7 mouse cellular contexts compared by ENCODE assay signal in genomic region chr4:55651051-55651763, GRCm38 (mm10).
A peak's percentile ranks its signal among the peaks of the same experiment; 100 is the strongest.
DNase-seq lines count a peak whose midpoint lies in the region; ATAC-seq and TF ChIP-seq lines count a peak whose summit lies in the region.

No protein-coding gene starts in this region.

- peak overlapping the region; percentile 59 for H3K4me3 ChIP-seq in brown adipose tissue, adult 24 weeks (ENCODE audit: insufficient read depth, low read depth, low read length)
- peak overlapping the region; percentile 57 for H3K4me3 ChIP-seq in forebrain, embryonic 12.5 days (replicated peaks)
- H3K4me3 ChIP-seq in heart, embryonic 16.5 days (ENCODE audit: low read length): peak overlapping the region; percentile 75
- H3K4me3 ChIP-seq in liver, embryonic 14.5 days (ENCODE audit: insufficient read depth in 1 of 2, low read depth in 2 of 2, low read length in 2 of 2): peak overlapping the region; percentile 24 to 46
- H3K4me3 ChIP-seq in stomach, embryonic 14.5 days (ENCODE audit: low read depth, low read length): peak overlapping the region; percentile 50

- peaks cover 20% of the 10 kb centered on the region for H3K27me3 ChIP-seq in forebrain, embryonic 12.5 days
- H3K27me3 ChIP-seq in heart, embryonic 16.5 days (ENCODE audit: control insufficient read depth, insufficient read depth, low read length): 0 out of 2 replicates have a peak, but pooled peaks cover 5% of the 10 kb centered on the region
- peaks cover 26% of the 10 kb centered on the region for H3K27me3 ChIP-seq in liver, embryonic 14.5 days (ENCODE audit: control insufficient read depth, insufficient read depth, low read length)
- no peaks in the 10 kb centered on the region for H3K27me3 ChIP-seq in stomach, embryonic 14.5 days (ENCODE audit: control insufficient read depth, insufficient read depth, low read length)

- H3K36me3 ChIP-seq in forebrain, embryonic 12.5 days (replicated peaks): no peaks in the 10 kb centered on the region
- H3K36me3 ChIP-seq in heart, embryonic 16.5 days (ENCODE audit: control insufficient read depth, insufficient read depth): no peaks in the 10 kb centered on the region
- no peaks in the 10 kb centered on the region for H3K36me3 ChIP-seq in liver, embryonic 14.5 days (replicated peaks; ENCODE audit: control insufficient read depth, insufficient read depth, low read depth)
- H3K36me3 ChIP-seq in stomach, embryonic 14.5 days (ENCODE audit: control insufficient read depth, insufficient read depth, low read length): no peaks in the 10 kb centered on the region

- TF ChIP-seq CTCF in liver, embryonic 14.5 days (IDR thresholded peaks at IDR 0.05; ENCODE audit: low read depth): no peak

- H3K27ac ChIP-seq in brown adipose tissue, adult 24 weeks (replicated peaks; ENCODE audit: low read depth, low read length): peak overlapping the region; percentile 100
- H3K27ac ChIP-seq in forebrain, embryonic 12.5 days: peak overlapping the region; percentile 88
- peak overlapping the region; percentile 98 for H3K27ac ChIP-seq in heart, embryonic 16.5 days (ENCODE audit: low read length)
- no peak overlapping the region for H3K27ac ChIP-seq in liver, embryonic 14.5 days
- H3K27ac ChIP-seq in stomach, embryonic 14.5 days (ENCODE audit: low read length): peak overlapping the region; percentile 97

- peak; percentile 84 to 91 for DNase-seq in kidney, postnatal 4 days
- DNase-seq in liver, embryonic 14.5 days (ENCODE audit: low read depth in 3 of 3, low spot score in 3 of 3): peak in 2 of 3 experiments; percentile 4 to 6
- DNase-seq in neural tube, embryonic 10.5 days (ENCODE audit: extremely low spot score, low spot score): peak; percentile 76

- ATAC-seq in forebrain, embryonic 12.5 days (ENCODE audit: low FRiP score): peak; percentile 88
- peak; percentile 93 for ATAC-seq in heart, embryonic 16.5 days (replicated peaks; ENCODE audit: extremely low read depth, insufficient read depth, low FRiP score)
- ATAC-seq in liver, embryonic 14.5 days (ENCODE audit: insufficient read depth): peak; percentile 58
- ATAC-seq in stomach, embryonic 14.5 days (ENCODE audit: insufficient number of reproducible peaks, insufficient read depth, low FRiP score, low read depth): peak; percentile 91

- no peak for TF ChIP-seq EP300 in liver, embryonic 14.5 days (IDR thresholded peaks at IDR 0.05; ENCODE audit: low read depth)

- under 1% methylated on average over 55 of the region's 56 CpGs for WGBS in forebrain, embryonic 12.5 days
- under 1% methylated on average over 55 of the region's 56 CpGs for WGBS in heart, embryonic 16.5 days
- 1% methylated on average over 54 of the region's 56 CpGs for WGBS in liver, embryonic 14.5 days (ENCODE audit: insufficient replicate concordance)
- under 1% methylated on average over 56 of the region's 56 CpGs for WGBS in stomach, embryonic 14.5 days

- peak overlapping the region; percentile 79 for H3K4me2 ChIP-seq in forebrain, embryonic 12.5 days
- H3K4me2 ChIP-seq in heart, embryonic 16.5 days (ENCODE audit: low read depth, low read length): peak overlapping the region; percentile 60
- peak overlapping the region; percentile 48 for H3K4me2 ChIP-seq in liver, embryonic 14.5 days (ENCODE audit: low read depth)
- H3K4me2 ChIP-seq in stomach, embryonic 14.5 days (replicated peaks; ENCODE audit: low read depth, low read length): peak overlapping the region; percentile 54

- H3K9me3 ChIP-seq in forebrain, embryonic 12.5 days: no peaks in the 10 kb centered on the region
- H3K9me3 ChIP-seq in heart, embryonic 16.5 days (replicated peaks; ENCODE audit: control insufficient read depth, low read length): no peaks in the 10 kb centered on the region
- H3K9me3 ChIP-seq in liver, embryonic 14.5 days (ENCODE audit: control insufficient read depth, low read length): no peaks in the 10 kb centered on the region
- no peaks in the 10 kb centered on the region for H3K9me3 ChIP-seq in stomach, embryonic 14.5 days (ENCODE audit: control insufficient read depth, low read depth, low read length)

- H3K9ac ChIP-seq in forebrain, embryonic 12.5 days: peak overlapping the region; percentile 70
- peak overlapping the region; percentile 88 for H3K9ac ChIP-seq in heart, embryonic 16.5 days (ENCODE audit: low read length)
- H3K9ac ChIP-seq in liver, embryonic 14.5 days (replicated peaks): no peak overlapping the region
- peak overlapping the region; percentile 52 for H3K9ac ChIP-seq in stomach, embryonic 14.5 days (replicated peaks; ENCODE audit: low read depth, low read length)

- H3K4me1 ChIP-seq in brown adipose tissue, adult 24 weeks (ENCODE audit: control insufficient read depth, insufficient read depth, insufficient read length, low read length): peaks cover 11% of the 10 kb centered on the region
- peaks cover 16% of the 10 kb centered on the region for H3K4me1 ChIP-seq in forebrain, embryonic 12.5 days
- H3K4me1 ChIP-seq in heart, embryonic 16.5 days (ENCODE audit: control insufficient read depth, insufficient read depth, low read length): peaks cover 13% of the 10 kb centered on the region
- H3K4me1 ChIP-seq in liver, embryonic 14.5 days (replicated peaks; ENCODE audit: control insufficient read depth in 2 of 2, insufficient read depth in 2 of 2, low read length in 1 of 2): no peaks in the 10 kb centered on the region
- peaks cover 16% of the 10 kb centered on the region for H3K4me1 ChIP-seq in stomach, embryonic 14.5 days (ENCODE audit: control insufficient read depth, insufficient read depth, low read length)

Comparison
In these comparisons a context has a peak if more than half of its experiments do, and no peak if none do; other contexts are left out.
1. DNase-seq: peak in every context shown above with its lines; median percentile 88 in kidney, postnatal 4 days; 76 in neural tube, embryonic 10.5 days; 5 in liver, embryonic 14.5 days.